In genomic region chr6:54432806-54433545, GRCm38 (mm10) we compare ENCODE assay signal across 18 mouse cellular contexts. TPM values are rescaled to one million over a fixed set of nuclear protein-coding genes. Genes with fewer than 3 reads are reported as not detected.
DNase-seq lines count a peak whose midpoint lies in the region; TF ChIP-seq lines count a peak whose summit lies in the region.
"Had no signal": no experiment of that assay in that cellular context is flagged by ENCODE, and none has a peak within 500 bp of the region (broad histone marks: within the 10 kb centered on the region; RNA-seq: fewer than 3 reads in every experiment).

No protein-coding gene starts in this region.

- no peak for DNase-seq in gastrocnemius, adult 2 months
- DNase-seq in gastrocnemius, postnatal 25 days, result no peak
- peak; percentile 43 to 58 for DNase-seq in layer of hippocampus, postnatal 10 days (ENCODE audit: low spot score in 2 of 2)
- no peak for DNase-seq in layer of hippocampus, adult 11-12 months (ENCODE audit: low spot score)
- peak; percentile 37 for DNase-seq in brain, embryonic 14.5 days (ENCODE audit: low read depth)
- DNase-seq in lung, postnatal 36 days, result peak; percentile 43
- no peak for DNase-seq in thymus, postnatal 36 days
- DNase-seq: B cell, adult 2 months; cerebellum, adult 8-10 months; gastrocnemius, postnatal 10 days; kidney, adult 18-20 months; kidney, postnatal 36 days; liver, postnatal 0 days; right cerebral cortex, adult 18-20 months; spleen, adult 18-20 months; thymus, postnatal 4 days had no signal

- intact Hi-C loops in gastrocnemius, adult 2 months (cut with DNase I), result no loop called here

- H3K27ac ChIP-seq in gastrocnemius, adult 2 months, result 0 out of 2 replicates have a peak overlapping the region, but pooled peaks have one; percentile 16
- H3K27ac ChIP-seq: limb, embryonic 13.5 days; stomach, embryonic 15.5 days had no signal

- no peak for TF ChIP-seq POLR2A in brain, embryonic 14.5 days (IDR thresholded peaks at IDR 0.05; ENCODE audit: borderline replicate concordance, extremely low read depth, insufficient read depth, insufficient read length, poor library complexity, severe bottlenecking)

- no peak overlapping the region for H3K4me3 ChIP-seq in gastrocnemius, adult 2 months
- H3K4me3 ChIP-seq: limb, embryonic 13.5 days; stomach, embryonic 15.5 days had no signal

- TF ChIP-seq CTCF in gastrocnemius, adult 2 months (IDR thresholded peaks at IDR 0.05), result no peak
- TF ChIP-seq CTCF in brain, embryonic 14.5 days (IDR thresholded peaks at IDR 0.05; ENCODE audit: borderline replicate concordance, extremely low read depth, insufficient read depth, insufficient read length), result no peak

RNA-seq across cellular contexts. Expression of gene Wipf3, which starts 3.6 kb away (rescaled TPM):
- 10 to 100 TPM; 11.3 to 14.3 TPM for total RNA-seq in gastrocnemius, adult 2 months (2021)
- total RNA-seq in gastrocnemius, postnatal 25 days (2021), result 10 to 100 TPM; 13.7 to 18.4 TPM
- total RNA-seq in layer of hippocampus, postnatal 10 days (2021), result 100 to 1,000 TPM; 137 to 139 TPM
- 6.6 and 11.1 TPM in 2 replicates for polyA plus RNA-seq in brain, embryonic 14.5 days (2012; rRNA removed)

Comparison
In these comparisons a context has a peak if more than half of its experiments do, and no peak if none do; other contexts are left out.
1. DNase-seq: peak in layer of hippocampus, postnatal 10 days (2 of 2), brain, embryonic 14.5 days (single experiment) and lung, postnatal 36 days (single experiment); none in gastrocnemius, adult 2 months (single experiment), gastrocnemius, postnatal 25 days (single experiment), layer of hippocampus, adult 11-12 months (single experiment) and thymus, postnatal 36 days (0 of 2).
2. RNA of gene Wipf3, which starts 3.6 kb away (total RNA-seq): 137 to 139 TPM in layer of hippocampus, postnatal 10 days; 13.7 to 18.4 TPM in gastrocnemius, postnatal 25 days and 11.3 to 14.3 TPM in gastrocnemius, adult 2 months; every median in the first group is over 4 times any median in the second.